Mouse (Mus musculus) mouse embryonic stem cell (cell line): ENCODE data around the gene Gm7534.
"Not testable (repeated sequence)": the region's sequence is repeated elsewhere in the genome, so short reads cannot be mapped to it uniquely, and the experiment has no call there.

Experiments
- in situ Hi-C, 2 experiments: fragments of 300-500 bp; cut with MboI; formaldehyde crosslinking; loops; 1 replicate in 1 of 2; 3 replicates in 1 of 2; pipeline ENCODE4 v1.14.3; 2019 to 2020; ENCODE audit warnings: low sequenced_read_pairs in 2 of 2, low pct_unique_long_range_greater_than_20kb in 1 of 2, mixed read lengths in 1 of 2; ENCODE audit not compliant: unreplicated experiment in 1 of 2

Gene Gm7534

GRCm38 (mm10) chr4:134222793-134223600, 20.2 kb upstream of the Gm7534 start:
- in situ Hi-C loops: no loop called here

DNA sequence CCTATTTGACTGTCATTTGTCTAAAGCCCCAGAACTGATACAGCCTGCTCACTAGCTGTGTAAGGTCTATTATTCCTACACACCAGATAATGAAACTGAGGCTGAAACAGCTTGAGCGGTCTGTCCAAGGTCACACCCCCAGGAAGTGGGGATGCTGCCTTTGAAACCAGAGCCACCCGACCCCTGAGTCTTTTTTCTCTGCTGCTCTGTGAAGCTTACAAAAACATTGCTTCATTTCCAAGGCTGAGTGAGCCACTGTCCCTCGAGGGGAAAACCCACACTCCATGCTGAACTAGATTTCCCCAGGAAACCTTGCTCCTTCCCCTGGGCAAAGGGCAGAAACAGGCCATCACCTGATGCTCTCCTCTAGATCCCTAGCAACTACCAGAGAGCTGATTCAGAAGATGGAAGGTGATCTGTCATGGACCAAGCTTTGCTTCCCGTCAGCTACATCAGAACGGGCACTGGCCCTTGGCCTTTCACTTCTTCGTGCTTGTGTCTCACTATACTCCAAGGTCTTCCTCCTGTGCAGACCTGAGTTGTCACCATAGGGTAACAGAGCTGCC, 3.8 kb upstream of the Gm7534 start:
- in situ Hi-C loops: no loop called here

DNA sequence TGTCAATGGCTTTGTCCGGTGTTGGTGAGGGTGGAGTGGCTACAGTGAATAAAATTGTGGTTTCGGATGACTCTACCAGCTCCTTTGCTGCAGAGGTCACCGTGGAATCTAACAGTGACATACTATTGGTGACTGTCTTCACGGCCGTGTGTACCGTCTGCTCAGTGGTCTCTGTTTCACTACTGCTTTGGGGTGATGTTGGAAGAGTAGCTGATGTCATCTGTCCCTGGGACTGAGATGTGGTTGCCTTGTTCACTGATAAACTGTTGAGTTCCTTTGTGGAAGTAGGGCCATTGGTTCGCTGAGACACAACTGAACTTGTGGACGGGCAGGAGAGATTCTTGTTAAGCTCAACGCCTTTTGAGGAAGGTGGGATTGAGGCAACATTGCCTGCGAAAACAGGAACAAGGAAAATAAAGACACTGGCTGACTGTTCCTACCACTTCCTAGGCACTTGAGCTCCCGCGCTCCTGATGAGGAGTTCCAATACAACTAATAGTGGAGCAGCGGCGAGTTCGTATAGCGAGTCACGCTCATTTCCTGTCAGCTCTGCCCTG, 614 bp upstream of the Gm7534 start:
- in situ Hi-C loops: no loop called here

- in situ Hi-C loops: no loop called here
Measured at GRCm38 (mm10) chr4:134199371-134199770, 3.4 kb downstream of the Gm7534 start.

DNA sequence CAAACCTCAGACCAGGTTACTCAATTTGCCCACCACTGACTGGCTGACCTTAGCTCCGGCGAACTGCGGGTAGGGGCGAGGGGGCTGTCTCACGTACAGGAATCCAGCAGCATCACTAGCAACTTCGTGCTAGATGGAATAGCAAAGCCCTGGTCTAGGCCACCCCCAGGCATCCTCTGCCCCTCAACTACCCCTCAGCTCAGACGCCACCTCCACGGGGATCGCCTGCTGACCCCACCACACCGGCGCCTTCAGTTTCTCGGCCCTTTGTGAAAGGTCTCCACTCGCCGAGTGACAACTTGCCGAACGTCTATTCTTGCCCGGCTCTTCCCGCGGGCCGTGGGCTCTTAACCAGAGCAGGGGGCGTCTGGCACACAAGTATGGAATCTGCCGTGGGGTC, 16.5 kb downstream of the Gm7534 start:
- in situ Hi-C loops: loop anchor here in 1 of 2 experiments (5.0 kb wide), 1 partner anchor 101 kb away; the partner anchor contains the start of gene Pdik1l

- in situ Hi-C loops: loop anchor here in 1 of 2 experiments (5.0 kb wide), 1 partner anchor 102 kb away; the partner anchor contains the start of gene Pdik1l
Measured at GRCm38 (mm10) chr4:134185569-134185968, 17.2 kb downstream of the Gm7534 start.

DNA sequence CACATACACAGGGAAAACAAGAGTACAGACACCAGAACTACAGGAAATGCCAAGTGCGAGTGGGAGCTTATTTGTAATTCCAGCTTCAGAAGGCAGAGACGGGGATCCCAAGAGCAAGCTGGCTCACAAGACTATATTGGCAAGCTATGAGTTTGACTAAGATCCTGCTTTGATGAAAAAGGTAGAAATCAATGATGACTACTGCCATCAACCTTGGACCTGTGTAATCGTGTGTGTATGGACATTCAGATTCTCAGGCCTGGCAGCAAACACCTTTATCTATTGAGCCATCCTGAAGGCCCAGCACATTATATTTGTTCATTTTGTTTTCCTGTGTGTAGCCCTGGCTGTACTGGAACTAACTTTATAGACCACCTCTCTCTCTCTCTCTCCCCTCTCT, 19.1 kb downstream of the Gm7534 start:
- in situ Hi-C loops: no loop called here

DNA sequence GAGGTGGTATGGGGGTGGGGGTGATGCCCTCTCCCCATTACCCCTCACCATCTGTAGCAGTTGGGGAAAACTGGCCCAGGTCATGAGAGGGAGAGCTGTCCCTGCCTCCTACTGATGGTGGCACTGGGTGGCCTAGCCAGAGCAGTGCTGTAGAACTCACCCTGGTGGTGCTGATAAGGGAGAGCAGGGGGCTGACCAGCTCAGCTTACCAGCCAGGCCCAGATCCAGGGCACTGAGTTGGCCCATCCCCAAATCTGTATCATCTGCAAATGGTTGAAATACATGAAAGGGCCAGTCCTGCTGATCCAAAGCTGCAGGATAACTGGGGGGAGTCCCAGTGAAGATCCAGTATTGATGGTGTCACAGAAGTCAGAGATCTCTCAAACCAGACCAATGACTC, 21.0 kb downstream of the Gm7534 start:
- in situ Hi-C loops: no loop called here

DNA sequence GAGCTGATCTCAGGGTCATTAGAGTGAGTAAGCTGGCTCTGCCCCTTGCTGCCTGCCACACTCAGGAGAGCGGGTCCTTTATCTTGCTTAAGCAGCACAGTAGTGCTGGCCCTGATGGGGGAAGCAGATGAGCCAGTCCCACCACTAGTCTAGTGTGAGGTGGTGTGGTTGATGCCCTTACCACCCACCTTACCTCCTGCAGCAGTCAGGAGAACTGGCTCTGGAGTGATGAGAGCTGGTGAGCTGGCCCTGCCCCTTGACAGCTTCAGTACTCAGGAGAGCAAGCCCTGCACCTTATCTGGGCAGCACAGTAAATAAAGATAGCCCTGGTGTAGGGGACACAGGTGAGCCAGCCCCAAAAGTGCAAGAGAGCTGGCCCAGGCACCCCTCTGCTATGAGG, 21.7 kb downstream of the Gm7534 start:
- in situ Hi-C loops: no loop called here

DNA sequence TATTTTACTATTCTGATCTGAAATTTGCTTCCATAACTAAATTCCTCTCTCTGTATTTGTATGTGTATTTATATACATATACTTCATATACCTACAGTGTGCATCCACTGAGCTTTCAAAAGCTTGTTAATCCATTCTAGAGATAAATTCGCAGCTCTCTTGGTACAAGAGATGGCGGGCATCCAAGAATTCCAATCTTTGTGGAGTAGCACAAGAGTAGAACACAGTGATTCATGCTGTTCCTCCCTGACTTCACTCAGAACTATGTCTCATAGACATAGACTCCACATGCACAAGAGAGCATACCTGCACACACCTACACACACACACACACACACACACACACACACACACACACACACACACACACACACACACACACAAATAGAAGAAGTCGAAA, 30.4 kb downstream of the Gm7534 start:
- in situ Hi-C loops: no loop called here

GRCm38 (mm10) chr4:134166906-134167305, 35.9 kb downstream of the Gm7534 start:
- in situ Hi-C loops: no loop called here

- in situ Hi-C loops: no loop called here
Measured at GRCm38 (mm10) chr4:134165548-134166465, 37.0 kb downstream of the Gm7534 start.

GRCm38 (mm10) chr4:134165024-134165423, 37.8 kb downstream of the Gm7534 start:
- in situ Hi-C loops: no loop called here

- in situ Hi-C loops: no loop called here
Measured at GRCm38 (mm10) chr4:134164591-134164990, 38.2 kb downstream of the Gm7534 start.

DNA sequence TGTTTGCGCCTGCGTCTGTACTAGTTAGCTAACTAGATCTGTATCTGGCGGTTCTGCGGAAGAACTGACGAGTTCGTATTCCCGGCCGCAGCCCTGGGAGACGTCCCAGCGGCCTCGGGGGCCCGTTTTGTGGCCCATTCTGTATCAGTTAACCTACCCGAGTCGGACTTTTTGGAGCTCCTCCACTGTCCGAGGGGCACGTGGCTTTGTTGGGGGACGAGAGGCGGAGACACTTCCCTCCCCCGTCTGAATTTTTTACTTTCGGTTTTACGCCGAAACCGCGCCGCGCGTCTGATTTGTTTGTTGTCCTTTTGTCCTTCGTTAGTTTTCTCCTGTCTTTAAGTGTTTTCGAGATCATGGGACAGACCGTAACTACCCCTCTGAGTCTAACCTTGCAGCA, 42.7 kb downstream of the Gm7534 start:
- in situ Hi-C loops: not testable (repeated sequence)

- in situ Hi-C loops: no loop called here
Measured at GRCm38 (mm10) chr4:134158774-134159173, 44.0 kb downstream of the Gm7534 start.

- in situ Hi-C loops: no loop called here
Measured at GRCm38 (mm10) chr4:134157558-134157957, 45.2 kb downstream of the Gm7534 start.

- in situ Hi-C loops: no loop called here
Measured at GRCm38 (mm10) chr4:134156744-134157143, 46.1 kb downstream of the Gm7534 start.

GRCm38 (mm10) chr4:134155961-134156465, 46.8 kb downstream of the Gm7534 start:
- in situ Hi-C loops: no loop called here
